Mouse (Mus musculus) megakaryocyte, embryonic 14.5 days (primary cell): ENCODE results near the gene Gnaz.

ENCODE experiments used
- FLI1 ChIP-seq: IDR thresholded peaks from 2 replicates; pipeline ENCODE4 v1.6.1; 2012; ENCODE audit warnings: low read length, inconsistent platforms, mixed read lengths
- GATA1 ChIP-seq: IDR thresholded peaks from 3 replicates; pipeline ENCODE4 v1.6.1; 2012; ENCODE audit warnings: mixed read lengths, low read length, inconsistent platforms, borderline replicate concordance

GRCm38 (mm10) chr10:75065691-75066090, 98.7 kb downstream of the Gnaz start:
- TF ChIP-seq GATA1, result no peak
- no peak for TF ChIP-seq FLI1
